Mouse (Mus musculus): Measurements from ENCODE around the gene Cab39l.
A peak's percentile ranks its signal among the peaks of the same experiment; 100 is the strongest.
"Not testable (repeated sequence)": the region's sequence is repeated elsewhere in the genome, so short reads cannot be mapped to it uniquely, and the experiment has no call there.

Cab39l gene

DNA sequence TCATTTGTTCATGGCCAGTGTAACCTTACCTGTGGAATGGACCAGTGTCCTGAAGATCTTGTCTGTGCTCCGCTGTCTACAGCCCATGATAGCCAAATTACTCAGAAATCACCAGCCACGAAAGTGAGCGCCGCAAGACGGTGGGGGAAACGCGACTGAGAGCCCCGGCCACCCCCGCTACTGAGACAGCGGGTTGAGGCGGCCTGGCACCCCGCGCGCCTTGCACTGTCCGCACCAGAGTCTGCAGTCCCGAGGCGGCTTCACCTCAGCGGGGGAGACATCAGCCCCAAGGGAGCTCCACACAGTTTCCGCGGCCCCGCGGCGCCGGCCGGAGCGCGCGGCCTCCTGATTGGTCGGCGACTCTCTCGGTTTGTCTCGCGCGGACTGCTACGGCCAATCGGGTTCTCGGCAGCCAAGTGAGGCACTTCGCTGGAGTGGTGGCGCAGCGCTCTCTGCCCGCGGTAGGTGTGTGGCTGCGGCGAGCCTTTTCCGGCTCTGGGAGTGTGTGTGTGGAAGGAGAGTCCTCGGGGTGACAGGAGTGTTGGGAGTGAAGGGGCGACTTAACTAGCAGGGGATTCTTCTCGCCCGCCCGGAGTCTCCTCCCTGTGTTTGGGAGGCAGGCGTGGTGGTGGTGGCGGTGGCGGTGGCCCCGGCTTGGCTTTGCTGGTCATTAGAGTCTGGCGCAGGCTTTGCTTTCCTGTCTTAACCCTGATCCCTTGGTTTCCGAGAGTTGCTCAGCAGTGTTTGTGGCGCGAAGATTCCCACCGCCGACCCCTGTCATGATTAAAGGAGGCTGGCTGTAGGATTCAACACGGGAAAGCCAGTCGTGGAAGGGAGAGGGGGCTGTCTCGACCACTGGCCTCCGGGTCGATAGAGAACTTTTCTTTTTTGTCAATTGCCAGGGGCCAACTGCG lies at the start of gene Cab39l, which contains the start of gene Setdb2:
Gene Cab39l (plus strand): TSS at position 415 of the 914 bp plus-strand sequence.
Gene Setdb2 (minus strand): TSS at position 327 of the 914 bp plus-strand sequence.
- peak; percentile 89 to 95 for DNase-seq (ENCODE audit: low spot score in 2 of 2)

DNA sequence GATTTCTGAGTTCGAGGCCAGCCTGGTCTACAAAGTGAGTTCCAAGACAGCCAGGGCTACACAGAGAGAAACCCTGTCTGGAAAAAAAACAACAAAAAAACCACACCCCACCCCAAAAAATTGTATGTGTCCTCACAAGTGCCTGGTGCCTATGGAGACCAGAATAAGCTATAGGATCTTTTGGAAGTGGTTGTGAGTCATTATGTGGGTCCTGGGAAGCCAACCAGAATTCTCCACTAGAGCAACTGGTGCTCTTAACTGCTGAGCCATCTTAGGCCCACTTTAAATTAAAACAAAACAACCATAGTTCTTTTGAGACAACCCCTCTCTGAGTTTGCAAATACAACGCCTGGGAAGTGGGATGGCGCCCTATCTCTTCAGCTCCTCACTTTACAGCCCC lies 45.5 kb upstream of the Cab39l start, which contains the start of gene Phf11c:
Gene Phf11c (minus strand): TSS at position 101 of the 400 bp plus-strand sequence.
- no peak for DNase-seq (ENCODE audit: low spot score in 2 of 2)

DNA sequence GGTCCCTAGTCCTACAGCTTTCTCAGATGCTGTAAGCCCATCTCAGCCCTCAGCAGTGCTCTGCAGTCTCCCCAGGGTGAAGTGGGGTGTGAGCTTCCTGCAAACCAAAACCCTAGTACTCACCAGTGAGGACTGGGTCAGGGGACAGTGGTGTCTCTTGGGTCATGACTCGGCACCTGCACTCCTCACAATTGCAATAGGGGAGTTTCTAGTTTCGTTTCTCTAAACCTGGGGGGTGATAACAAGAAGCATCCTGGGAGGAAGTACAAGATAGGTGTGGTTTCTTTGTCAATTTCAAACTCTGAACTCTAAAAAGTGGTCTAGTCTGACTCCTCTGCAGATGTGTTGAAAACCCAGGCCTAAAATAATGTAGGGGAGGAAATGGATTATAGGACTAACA lies 43.8 kb upstream of the Cab39l start:
- peak; percentile 11 to 61 for DNase-seq (ENCODE audit: low spot score in 2 of 2)

DNA sequence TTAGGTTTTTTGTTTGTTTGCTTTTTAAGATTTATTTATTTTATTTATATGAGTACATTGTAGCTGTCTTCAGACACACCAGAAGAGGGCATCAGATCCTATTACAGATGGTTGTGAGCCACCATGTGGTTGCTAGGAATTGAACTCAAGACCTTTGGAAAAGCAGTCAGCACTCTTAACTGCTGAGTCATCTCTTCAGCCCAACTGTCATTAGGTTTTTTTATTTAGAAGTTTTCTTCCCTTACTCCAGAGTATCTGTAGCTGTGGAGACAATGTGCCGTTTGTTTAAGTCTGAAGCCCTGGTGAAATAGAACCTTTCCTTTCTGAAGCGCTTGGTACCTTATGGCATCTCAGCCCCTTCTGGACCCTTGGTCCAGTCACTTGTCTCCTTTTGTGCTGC lies 25.8 kb upstream of the Cab39l start:
- DNase-seq (ENCODE audit: low spot score in 2 of 2) = not testable (repeated sequence)

DNA sequence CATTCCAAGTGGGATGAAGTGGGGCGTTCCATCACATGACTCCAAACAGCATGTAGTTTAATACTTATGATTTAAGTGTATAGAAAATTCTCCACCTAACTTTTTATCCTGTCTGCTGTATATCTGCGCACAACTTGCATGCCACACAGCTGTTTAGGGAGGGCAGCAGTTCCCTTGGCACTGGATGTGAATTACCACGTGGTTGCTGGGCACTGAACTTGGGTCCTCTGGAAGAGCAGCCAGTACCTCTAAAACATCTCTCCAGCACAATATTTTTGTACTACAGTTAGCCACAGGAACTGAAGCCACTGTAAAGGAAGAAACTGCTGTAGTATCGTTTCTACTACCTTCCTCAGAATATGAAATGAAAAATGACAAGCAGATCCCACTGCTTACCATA lies 22.6 kb upstream of the Cab39l start:
- no peak for DNase-seq (ENCODE audit: low spot score in 2 of 2)

DNA sequence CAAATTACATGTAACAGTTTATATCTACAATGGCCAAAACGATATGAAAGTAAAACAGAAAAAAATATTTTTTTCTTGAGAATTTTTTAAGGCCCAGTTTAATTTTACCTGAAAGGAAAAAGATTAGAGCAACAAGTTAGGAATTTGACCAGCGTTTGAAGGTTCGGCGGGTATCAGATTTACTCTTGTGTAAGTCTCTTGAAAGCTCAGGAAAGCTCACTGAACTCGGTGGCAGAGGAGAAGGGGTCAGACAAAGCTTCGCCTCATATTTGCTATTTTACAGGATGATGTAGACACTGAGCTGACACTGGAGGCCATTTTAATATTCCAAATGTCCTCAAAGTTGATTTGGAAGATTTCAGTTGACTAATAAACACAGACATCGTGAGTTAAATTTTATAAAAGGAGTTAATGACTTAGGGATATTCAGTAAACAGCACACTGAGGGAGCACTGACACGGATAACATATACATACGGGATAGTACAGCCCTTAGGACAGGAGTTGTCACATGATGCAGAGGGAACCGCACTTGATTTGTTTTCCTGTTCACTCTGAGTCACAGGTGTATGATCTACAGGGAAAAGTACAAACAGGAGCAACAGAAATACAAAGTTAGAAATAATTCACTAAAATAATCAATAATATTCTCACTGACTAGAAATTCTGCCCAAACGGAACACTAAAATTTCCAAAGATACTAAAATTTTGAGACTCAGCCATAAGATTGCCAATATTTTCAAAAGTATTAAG lies 17.7 kb upstream of the Cab39l start:
- DNase-seq (ENCODE audit: low spot score in 2 of 2) = no peak

DNA sequence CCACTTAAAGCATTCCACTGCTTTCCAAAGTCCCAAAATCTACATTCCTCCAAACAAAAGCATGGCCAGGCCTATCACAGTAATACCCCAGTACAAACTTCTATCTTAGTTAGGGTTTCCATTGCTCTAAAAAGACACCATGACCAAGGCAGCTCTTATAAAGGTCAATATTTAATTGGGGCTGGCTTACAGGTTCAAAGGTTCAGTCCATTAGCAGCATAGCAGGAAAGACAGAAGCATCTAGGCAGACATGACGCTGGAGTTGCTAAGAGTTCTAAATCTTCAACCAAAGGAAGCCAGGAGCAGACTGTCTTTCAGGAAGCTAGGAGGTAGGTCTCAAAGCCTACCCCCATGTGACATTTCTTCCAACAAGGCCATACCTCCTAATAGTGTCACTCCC lies 10.2 kb upstream of the Cab39l start:
- no peak for DNase-seq (ENCODE audit: low spot score in 2 of 2)

DNA sequence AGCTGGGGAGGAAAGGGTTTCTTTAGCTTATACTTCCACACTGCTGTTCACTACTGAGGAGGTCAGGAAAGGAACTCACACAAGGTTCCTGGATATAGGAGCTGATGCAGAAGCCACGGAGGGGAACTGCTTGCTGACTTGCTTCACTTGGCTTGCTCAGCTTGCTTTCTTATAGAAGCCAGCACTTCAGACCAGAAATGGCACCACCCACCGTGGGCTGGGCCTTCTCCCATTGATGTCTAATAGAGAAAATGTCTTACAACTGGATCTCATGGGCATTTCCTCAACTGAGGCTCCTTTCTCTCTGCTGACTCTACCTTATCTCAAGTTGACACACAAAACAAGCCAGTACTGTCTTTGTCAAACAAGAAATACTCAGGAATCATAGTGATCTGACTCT lies 6.9 kb upstream of the Cab39l start:
- DNase-seq (ENCODE audit: low spot score in 2 of 2) = no peak

DNA sequence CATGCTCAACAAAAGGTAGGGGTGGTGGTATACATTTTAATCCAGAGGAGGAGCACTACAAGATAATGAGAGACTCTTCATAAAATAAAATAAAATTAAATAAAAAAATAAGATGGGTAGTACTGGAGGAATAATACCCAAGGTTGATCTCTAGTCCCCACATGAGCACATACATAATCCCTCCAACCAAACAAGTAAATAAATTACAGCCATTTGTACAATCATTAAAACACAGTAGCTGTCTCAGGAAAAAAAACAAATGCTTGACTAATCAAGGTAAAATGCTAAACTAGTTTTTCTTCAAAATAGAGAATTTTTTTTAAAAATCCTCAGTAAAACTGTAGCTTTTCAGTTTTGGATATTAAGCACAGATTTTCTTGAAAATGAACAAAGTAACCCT lies 5.6 kb upstream of the Cab39l start:
- no peak for DNase-seq (ENCODE audit: low spot score in 2 of 2)

DNA sequence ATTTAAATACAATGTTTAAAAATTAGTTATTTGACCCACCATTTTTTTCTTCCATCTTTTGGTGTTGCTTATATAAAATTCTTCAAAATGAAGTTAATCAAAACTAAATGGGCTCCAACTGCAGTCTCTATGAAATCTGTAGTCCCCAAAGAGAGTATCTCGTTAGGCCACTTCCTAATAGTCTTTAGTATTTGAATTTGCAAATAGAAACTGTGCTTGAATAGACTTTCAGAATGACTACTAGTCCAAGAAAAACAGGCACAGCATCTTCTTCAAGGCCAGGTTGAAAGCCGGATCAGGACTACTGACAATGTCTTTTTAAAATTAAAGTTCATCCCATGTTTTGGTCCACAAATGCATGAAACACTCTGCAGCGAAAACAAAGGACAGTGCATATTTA lies 3.4 kb upstream of the Cab39l start:
- DNase-seq (ENCODE audit: low spot score in 2 of 2) = no peak

DNA sequence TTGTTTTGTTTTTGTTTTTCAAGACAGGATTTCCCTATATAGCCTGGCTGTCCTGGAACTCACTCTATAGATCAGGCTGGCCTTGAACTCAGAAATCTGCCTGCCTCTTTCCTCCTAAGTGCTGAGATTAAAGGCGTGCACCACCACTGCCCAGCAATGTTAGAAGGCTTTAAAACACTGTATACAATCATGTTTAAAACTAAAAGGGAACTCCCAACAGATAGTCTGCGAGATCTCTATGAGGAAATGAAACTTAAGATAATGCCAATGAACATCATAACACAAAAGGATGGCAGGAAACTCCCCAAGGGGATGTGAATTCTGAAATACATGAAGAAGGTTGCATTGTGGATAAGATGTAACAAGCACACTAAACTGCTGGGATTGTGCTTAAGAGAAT lies 2.3 kb upstream of the Cab39l start:
- DNase-seq (ENCODE audit: low spot score in 2 of 2) = peak in 1 of 2 experiments; percentile 16

DNA sequence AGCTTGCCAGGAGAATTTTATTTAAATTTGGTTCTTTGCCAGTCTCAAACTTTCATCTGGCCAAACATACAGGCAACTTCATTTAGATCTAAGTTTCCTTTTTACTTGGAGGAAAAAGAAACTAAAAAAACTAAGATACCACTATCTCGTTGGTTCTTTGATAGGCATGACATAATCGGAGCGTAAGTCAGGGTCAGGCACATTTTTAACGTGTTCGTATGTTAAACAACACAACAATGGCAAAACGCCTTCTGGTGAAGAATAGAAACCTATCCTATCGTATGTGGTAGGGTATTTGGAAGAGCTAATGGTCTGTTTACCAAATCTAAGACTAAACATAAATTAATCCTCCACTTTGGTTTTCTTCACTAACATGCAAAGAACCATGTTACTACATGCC lies 733 bp upstream of the Cab39l start:
- DNase-seq (ENCODE audit: low spot score in 2 of 2) = no peak

DNA sequence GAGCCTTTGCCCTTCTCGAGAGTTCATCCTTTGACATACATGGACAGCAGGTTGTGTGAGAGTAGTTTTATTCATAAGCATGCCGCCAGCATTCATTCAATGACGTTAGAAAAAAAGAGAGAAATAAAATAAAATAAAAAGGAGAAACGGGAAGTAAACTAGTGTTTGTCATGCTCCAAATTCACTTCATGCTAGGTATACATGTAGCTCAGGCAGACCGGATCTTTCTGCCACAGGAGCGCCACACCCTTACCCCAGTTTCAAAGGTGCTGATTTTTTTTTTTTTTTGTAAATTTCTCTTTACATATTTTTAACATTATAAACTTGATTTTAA lies 667 bp downstream of the Cab39l start:
- DNase-seq (ENCODE audit: low spot score in 2 of 2) = peak in 1 of 2 experiments; percentile 22

DNA sequence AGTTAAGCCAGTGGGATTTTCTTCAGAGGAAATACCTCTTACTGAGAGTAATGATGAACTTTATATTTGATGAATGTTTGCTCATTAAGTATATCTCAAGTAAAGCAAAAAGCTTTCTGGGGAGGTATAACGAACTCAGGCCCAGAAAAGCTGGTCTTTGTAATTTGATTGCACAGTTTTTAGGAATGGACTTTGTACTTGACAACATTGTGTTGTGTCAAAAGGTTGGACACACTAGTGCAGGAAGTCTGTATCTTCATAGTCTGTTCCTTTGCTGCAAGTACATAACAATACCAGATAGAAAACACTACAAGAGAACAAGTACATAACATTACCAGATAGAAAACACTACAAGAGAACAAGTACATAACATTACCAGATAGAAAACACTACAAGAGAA lies 4.6 kb downstream of the Cab39l start:
- DNase-seq (ENCODE audit: low spot score in 2 of 2) = no peak

DNA sequence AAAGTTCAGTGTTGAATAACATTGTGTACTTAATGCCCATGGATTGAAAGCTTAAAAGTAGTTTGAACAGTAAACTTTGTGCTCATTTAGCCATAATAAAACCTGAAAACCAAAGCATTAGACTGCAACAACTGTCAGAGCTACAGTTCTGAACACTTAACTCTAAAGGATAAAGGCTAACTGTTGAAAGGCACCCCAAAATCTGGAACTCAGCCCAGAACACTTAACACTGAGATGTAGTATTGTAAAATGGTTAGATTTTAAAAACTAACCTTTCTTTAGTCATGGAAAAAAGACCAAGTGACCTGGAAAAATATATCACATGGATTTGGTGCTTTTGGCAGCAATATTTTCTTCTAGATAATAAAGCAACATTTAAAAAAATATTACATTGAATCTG lies 7.2 kb downstream of the Cab39l start:
- no peak for DNase-seq (ENCODE audit: low spot score in 2 of 2)

DNA sequence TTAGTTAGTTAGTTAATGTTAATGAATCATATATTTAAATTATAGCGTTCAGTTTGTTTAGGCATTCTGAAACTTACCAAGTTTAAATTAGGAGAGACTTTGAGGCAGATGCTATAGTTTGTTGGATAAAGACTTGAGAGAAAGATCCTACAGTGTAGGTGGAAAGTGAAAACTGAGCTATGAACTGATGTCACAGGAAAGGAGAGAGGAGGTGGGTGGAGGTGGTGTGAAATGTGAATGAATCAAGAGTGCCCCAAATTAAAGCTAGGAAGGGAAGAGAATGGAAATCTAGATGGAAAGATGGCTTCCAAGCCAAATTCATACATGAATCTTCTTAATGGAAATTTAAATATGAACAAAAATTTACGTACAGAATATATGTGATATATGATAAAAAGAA lies 25.7 kb downstream of the Cab39l start:
- DNase-seq (ENCODE audit: low spot score in 2 of 2) = no peak

DNA sequence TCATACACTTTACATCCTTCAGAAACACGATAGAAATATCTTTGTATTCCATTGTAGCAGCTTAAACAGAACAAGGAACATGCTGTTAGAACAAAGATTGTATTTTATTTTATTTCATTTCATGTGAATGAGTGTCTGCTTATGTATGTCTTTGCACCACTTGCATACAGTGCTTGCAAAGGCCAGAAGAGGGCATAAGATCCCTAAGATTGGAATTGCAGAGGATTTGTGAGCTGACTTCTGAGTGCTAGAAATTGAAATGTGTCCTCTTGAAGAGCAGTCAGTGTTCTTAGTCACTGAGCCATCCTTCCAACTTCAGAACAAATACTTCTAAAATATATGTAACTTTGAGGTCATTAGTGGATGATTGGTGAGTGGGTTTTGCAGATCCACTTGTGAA lies 27.0 kb downstream of the Cab39l start:
- DNase-seq (ENCODE audit: low spot score in 2 of 2) = no peak

DNA sequence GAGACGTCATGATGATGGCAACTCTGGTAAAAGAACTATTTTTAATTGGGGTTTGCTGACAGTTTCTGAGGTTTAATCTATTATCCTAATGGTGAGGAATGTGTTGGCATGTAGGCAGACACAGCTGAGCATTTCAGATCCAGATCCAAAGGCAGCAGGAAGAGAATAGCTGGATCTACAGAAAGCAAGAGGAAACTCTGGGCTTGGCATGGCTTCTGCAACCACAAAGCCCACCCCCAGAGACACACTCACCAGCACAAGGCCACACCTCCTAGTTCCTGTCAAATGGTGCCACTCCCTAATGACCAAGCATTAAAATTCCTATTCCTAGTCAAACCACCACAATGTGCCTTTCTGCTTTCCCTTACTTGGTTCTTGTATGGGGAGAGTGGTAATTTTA lies 30.0 kb downstream of the Cab39l start:
- DNase-seq (ENCODE audit: low spot score in 2 of 2) = no peak

DNA sequence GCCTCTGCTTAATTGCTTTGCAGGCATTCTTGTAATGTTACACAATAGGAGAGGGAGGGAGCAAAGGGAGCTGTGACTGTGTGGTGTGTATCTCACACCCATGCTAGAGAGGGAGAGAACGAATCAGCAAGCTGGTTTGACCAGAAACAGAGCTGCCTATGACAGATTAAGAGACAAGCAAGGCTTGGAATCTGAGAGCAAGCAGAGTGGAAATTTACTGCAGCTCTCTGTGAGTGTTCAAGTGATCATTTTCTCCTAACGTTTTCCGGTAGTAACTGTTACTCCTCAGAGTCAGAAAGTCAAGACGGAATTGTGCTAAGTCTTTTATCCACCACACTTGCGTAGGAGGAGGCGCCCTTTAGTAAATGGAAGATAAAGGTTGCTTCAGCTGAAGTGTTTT lies 37.9 kb downstream of the Cab39l start:
- no peak for DNase-seq (ENCODE audit: low spot score in 2 of 2)

DNA sequence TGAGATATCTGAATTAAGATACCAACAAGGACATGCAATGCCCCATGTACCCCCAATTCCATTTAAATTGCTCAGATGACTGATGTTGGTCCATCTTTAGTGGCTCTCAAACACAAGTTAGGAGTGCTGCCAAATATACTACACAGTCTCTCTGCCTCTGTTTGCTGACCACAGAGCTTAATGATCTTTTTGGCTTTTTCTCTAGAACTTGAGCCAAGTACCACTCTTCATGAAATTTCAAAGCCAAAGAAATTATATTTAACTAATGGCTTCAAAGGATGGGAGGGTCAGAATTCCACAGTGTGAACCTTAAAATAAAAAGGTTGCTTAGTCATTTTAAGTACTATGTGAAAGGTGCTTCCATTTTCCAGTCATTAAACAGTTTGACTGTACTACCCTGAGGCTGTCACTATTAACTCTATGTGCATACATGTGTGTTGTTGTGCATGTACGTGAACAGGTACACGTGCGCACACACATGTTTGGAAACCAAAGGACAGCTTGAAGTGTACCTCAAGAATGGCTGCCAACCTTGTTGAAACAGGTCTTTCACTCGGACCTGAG lies 44.6 kb downstream of the Cab39l start:
- DNase-seq (ENCODE audit: low spot score in 2 of 2) = no peak

DNA sequence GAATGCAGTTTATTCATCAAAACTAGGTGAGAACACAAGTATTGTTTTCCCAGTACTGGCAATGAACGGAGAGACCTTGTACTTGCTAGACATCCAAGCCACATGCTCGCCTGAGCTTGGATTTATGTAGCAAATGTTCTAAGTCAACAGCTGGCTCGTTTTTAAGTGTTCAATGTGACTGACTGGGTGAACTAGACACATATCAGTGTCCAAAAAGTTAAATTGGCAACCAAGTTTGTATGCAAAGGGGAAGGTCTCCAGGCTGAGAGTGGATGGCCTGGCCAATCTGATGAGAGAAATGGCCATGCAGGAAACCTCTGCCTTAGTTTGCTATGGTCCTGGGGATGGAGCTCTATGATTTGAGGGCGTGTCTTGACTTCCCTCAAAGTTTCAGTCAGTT lies 51.6 kb downstream of the Cab39l start:
- no peak for DNase-seq (ENCODE audit: low spot score in 2 of 2)

DNA sequence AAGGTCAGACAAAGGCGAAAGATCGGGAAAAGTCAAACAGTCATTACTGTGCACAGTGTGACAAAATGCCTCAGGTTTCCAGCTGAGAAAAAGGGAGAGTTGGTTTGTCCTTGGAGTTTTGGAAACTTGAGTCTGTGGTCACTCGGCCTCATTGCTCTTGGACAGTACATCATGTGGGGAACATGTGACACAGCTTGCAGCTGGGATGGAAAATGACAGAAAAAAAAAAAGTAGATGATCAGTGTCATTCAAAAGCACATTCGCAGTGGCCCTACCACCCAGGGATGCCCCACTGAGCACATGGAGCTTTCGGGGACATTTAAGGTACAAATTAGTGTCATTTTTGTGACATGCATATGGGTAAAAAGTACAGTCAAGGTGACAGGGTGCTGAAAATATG lies 57.2 kb downstream of the Cab39l start:
- DNase-seq (ENCODE audit: low spot score in 2 of 2) = no peak

DNA sequence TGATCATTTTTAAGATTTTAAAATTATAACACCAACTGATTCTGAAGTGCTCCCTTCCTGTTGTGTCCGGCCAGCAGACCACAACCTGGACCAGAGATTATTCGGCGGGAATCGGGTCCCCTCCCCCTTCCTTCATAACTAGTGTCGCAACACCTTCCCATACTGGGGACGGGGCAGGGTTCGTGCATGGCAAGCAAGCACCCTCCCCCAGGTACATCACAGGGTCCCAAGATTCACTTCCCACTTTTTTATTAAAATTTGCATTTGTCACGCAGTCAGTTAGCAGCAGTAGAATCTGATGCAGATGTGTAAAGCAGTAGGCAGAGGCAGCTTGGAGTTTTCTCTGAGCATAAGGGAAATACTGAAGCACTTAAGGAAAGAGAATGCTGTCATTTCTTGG lies 64.1 kb downstream of the Cab39l start:
- no peak for DNase-seq (ENCODE audit: low spot score in 2 of 2)

Data from spleen, postnatal 10 days (tissue).